Mouse (Mus musculus) limb, embryonic 10.5 days (tissue): ENCODE data around the gene Mecr. TPM values are rescaled to one million over a fixed set of nuclear protein-coding genes. Genes with fewer than 3 reads are reported as not detected.
A peak's percentile ranks its signal among the peaks of the same experiment; 100 is the strongest.

Experiments
- DNase-seq: peaks from one replicate; pipeline ENCODE4 v3.0.0-alpha.2; 2017; ENCODE audit warnings: low spot score
- H3K27ac ChIP-seq: fragments of 300-500 bp; sonication (generic); 2 replicates; pipeline ENCODE4 v1.5.1; 2016; ENCODE audit warnings: mild to moderate bottlenecking
- H3K27me3 ChIP-seq: fragments of 300-500 bp; sonication (generic); 2 replicates; pipeline ENCODE4 v1.6.1; 2016; ENCODE audit warnings: low read depth, mild to moderate bottlenecking; ENCODE audit not compliant: poor library complexity, severe bottlenecking
- H3K36me3 ChIP-seq: fragments of 300-500 bp; sonication (generic); 2 replicates; pipeline ENCODE4 v1.6.1; 2016; ENCODE audit warnings: mild to moderate bottlenecking, moderate library complexity
- H3K4me1 ChIP-seq: fragments of 300-500 bp; sonication (generic); 2 replicates; pipeline ENCODE4 v1.6.1; 2016
- H3K4me3 ChIP-seq: fragments of 300-500 bp; sonication (generic); 2 replicates; pipeline ENCODE4 v1.5.1; 2016; ENCODE audit warnings: mild to moderate bottlenecking, moderate library complexity
- H3K9me3 ChIP-seq: fragments of 300-500 bp; sonication (generic); replicated peaks from 2 replicates; pipeline ENCODE4 v1.6.1; 2016; ENCODE audit warnings: mild to moderate bottlenecking
- WGBS: fragments of 180-500 bp; shearing (Covaris S2); methylation state at CpG from one replicate; pipeline ENCODE4 v1.1.7; 2016; 5-methylcytosine and 5-hydroxymethylcytosine counted together
- polyA plus RNA-seq: library from polyadenylated mRNA; unstranded; fragments of >200 nt; fragmentation: Nextera tagmentation; extraction: Ambion mirVana; gene quantifications from 2 replicates; pipeline ENCODE4 v1.2.1, GENCODE M21; 2016

Gene Mecr
- polyA plus RNA-seq, 1 experiment from 2014 or later = 52.6 TPM

DNA sequence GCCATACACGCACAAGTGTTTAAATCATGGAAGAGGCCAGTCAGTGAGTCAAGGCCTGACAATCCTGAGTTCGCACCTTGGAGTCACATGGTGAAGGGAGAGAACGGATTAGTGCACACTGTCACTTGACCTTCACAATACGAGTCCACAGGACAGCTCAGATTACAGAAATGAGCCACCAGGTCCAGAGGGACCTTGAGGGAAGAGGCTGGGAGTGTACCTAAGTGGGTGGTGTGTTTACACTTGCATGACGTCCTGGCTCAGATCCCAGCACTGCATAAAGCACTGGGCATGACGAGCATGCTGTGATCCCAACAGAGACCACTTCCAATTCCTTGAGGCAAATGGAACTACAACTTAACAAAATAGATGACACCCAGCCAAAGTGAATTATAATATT is 63.2 kb downstream of the Mecr start:
- Histone ChIP-seq H3K27me3 (0 out of 2 replicates have a peak, but pooled peaks cover 3% of the 10 kb centered on the region), H3K27ac (no peak overlapping the region), H3K9me3 (no peaks in the 10 kb centered on the region), H3K4me3 (no peak overlapping the region), H3K4me1 (peaks cover 25% of the 10 kb centered on the region), H3K36me3 (peaks cover 55% of the 10 kb centered on the region)
- DNase-seq = no peak
- whole genome bisulfite sequencing = 80% methylated on average over 6 of the region's 6 CpGs

DNA sequence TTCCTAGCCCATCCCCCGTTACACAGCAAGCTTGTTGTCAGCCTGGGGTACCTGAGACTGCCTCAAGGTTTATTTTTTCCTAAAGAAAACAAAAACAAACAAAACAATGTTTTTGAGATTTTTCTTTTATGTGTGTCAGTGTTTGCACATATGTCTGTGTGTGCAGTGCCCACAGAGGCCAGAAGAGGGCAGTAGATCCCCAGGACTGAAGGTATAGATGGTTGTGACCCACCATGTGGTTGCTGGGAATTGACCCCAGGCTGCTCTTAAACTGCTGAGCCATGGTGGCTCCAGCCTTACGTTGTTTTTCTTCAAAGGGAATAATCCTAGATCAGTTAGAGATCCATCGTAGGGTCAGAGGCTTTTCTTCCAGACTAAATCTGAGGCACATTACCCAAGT is 64.6 kb downstream of the Mecr start:
- Histone ChIP-seq H3K27ac (no peak overlapping the region), H3K9me3 (no peaks in the 10 kb centered on the region), H3K36me3 (peaks cover 41% of the 10 kb centered on the region), H3K4me3 (no peak overlapping the region), H3K4me1 (peaks cover 35% of the 10 kb centered on the region), H3K27me3 (peaks cover 18% of the 10 kb centered on the region)
- WGBS = 92% methylated on average over 3 of the region's 3 CpGs
- DNase-seq = no peak

DNA sequence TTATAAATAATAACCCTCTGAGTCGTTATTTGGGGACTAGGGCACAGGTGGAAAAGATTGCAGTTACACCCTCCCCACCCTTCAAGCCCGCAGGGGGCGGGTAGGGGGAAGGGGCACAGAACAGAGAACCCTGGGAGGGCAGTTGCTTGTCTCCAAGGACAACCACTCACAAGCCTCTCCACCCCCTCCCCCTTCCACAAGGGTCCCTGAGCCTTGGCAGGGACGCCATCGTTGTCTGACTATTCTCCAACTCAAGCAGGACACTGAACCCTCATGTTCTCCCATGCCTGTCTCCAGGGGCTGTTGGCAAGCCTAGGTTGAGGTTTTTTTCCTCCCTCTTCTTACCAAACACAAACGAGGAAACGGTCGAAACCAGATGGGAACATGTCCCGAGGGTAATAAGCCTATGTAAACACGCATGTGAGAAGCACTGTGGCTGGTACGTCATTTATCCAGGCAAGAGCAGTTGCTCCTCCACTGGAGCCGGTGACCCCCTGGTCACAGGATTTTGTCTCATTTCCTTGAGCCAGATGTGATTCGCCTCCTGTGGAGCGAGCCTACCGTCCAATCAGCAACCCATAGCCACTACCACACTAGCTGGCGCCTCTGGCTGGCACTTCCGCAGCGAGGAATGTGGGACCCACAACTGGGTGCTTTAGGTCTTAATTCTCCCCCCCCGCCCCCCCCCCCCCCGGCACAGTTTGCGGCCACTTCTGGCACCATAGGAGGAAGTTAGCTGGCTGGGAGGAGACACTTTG is 67.1 kb downstream of the Mecr start:
- Histone ChIP-seq H3K4me3 (peak overlapping the region; percentile 31), H3K36me3 (peaks cover 17% of the 10 kb centered on the region), H3K27ac (peak overlapping the region; percentile 50), H3K27me3 (peaks cover 34% of the 10 kb centered on the region), H3K9me3 (no peaks in the 10 kb centered on the region), H3K4me1 (peaks cover 60% of the 10 kb centered on the region)
- WGBS = 15% methylated on average over 18 of the region's 21 CpGs
- peak; percentile 59 for DNase-seq

GRCm38 (mm10) chr4:131911521-131911920 is 68.3 kb downstream of the Mecr start:
- WGBS = 34% methylated on average over 5 of the region's 5 CpGs
- Histone ChIP-seq H3K36me3 (0 out of 2 replicates have a peak, but pooled peaks cover 6% of the 10 kb centered on the region), H3K9me3 (no peaks in the 10 kb centered on the region), H3K4me3 (no peak overlapping the region), H3K4me1 (peaks cover 71% of the 10 kb centered on the region), H3K27ac (no peak overlapping the region), H3K27me3 (peaks cover 44% of the 10 kb centered on the region)
- no peak for DNase-seq

GRCm38 (mm10) chr4:131913526-131913925 is 70.3 kb downstream of the Mecr start:
- DNase-seq = no peak
- H3K27me3 ChIP-seq = peaks cover 57% of the 10 kb centered on the region
- no peaks in the 10 kb centered on the region for H3K9me3 ChIP-seq
- no peaks in the 10 kb centered on the region for H3K36me3 ChIP-seq
- no peak overlapping the region for H3K4me3 ChIP-seq
- 46% methylated on average over 10 of the region's 10 CpGs for WGBS
- 0 out of 2 replicates have a peak overlapping the region, but pooled peaks have one; percentile 25 for H3K27ac ChIP-seq
- H3K4me1 ChIP-seq = peaks cover 88% of the 10 kb centered on the region

DNA sequence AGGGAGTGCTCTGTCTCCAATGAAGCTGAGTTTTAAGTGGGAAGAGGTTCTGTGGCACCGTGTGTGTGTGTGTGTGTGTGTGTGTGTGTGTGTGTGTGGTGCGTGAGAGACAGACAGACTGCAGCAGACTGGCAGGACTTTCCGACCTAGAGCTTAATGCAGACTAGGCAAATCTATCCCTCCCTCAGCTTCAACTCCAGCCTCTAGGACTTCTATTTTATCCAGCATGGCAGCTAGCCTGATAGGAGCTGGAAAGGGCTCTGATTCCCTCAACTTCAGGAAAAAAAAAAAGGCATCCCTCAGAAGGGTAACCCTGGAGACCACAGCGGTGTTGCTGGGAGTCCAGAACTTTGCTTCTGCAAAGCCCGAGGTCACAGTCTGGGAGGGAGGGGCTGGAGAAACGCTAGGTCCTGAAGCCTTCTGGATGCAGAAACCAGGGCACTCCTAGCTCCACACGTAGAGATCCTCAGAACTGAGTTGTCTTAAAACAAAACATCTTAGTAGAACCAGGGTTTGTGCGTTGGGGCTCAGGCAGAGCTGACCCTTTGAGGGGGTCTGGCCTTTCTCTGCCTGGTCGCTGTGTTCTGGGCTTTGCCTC is 70.9 kb downstream of the Mecr start:
- Histone ChIP-seq H3K36me3 (no peaks in the 10 kb centered on the region), H3K27me3 (peaks cover 57% of the 10 kb centered on the region), H3K4me3 (no peak overlapping the region), H3K4me1 (peaks cover 90% of the 10 kb centered on the region), H3K9me3 (no peaks in the 10 kb centered on the region), H3K27ac (no peak overlapping the region; the same call in 1 of the 2 replicates)
- no peak for DNase-seq
- WGBS = 4% methylated on average over 9 of the region's 9 CpGs

- Histone ChIP-seq H3K4me3 (peak overlapping the region; percentile 39), H3K4me1 (peaks cover 92% of the 10 kb centered on the region), H3K27me3 (peaks cover 57% of the 10 kb centered on the region), H3K36me3 (no peaks in the 10 kb centered on the region), H3K9me3 (no peaks in the 10 kb centered on the region), H3K27ac (peak overlapping the region; percentile 77)
- WGBS = 1% methylated on average over 31 of the region's 31 CpGs
- peak; percentile 79 for DNase-seq
These were observed 71.7 kb downstream of the Mecr start for GRCm38 (mm10) chr4:131914891-131915469.

DNA sequence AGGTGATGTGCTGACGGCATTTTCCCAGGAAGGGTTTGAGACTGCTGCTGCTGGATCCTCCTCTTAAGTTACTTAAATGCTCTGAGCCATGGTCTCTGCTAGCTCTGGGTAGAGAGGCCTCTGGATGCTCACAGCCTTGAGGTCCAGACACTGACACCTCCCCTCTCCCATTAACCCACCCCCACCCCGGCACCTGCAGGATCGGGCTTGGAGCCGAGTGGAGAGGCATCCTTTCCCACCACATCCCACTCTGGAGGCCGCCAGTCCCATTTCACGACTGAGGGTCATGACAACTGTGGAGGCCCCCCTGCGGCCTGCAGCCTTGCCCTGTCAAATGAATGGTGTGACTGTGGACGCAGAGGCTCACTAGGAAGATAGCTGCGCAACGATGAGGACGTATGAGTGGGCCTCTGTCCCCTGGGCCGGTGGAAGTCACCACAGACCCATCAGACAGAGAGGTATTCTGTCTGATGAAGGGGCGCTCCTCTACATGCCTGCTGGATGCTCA is 72.6 kb downstream of the Mecr start:
- H3K4me3 ChIP-seq = peak overlapping the region; percentile 39
- peak overlapping the region; percentile 77 for H3K27ac ChIP-seq
- 13% methylated on average over 13 of the region's 13 CpGs for WGBS
- H3K36me3 ChIP-seq = no peaks in the 10 kb centered on the region
- H3K4me1 ChIP-seq = peaks cover 92% of the 10 kb centered on the region
- peaks cover 63% of the 10 kb centered on the region for H3K27me3 ChIP-seq
- DNase-seq = no peak
- H3K9me3 ChIP-seq = no peaks in the 10 kb centered on the region

DNA sequence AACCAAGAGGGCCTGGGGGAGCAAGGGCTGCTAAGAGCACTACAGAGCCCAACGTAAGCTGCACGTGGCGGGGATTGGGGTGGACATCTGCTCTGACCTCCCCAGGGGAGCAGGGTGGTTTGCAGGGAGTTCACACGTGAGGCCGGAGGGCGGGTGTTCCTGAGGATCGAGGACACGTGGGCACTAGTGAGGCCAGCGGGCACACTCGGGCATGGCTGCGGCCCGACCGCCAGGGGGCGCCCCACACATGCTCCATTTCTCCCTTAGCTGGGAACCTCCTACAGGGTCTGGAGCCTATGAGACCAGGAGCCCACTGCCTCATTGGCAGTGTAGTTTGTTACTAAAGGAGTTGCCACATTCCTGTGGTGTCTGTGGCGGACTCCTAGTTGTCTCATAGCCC is 73.2 kb downstream of the Mecr start:
- peaks cover 66% of the 10 kb centered on the region for H3K27me3 ChIP-seq
- WGBS = 6% methylated on average over 15 of the region's 15 CpGs
- no peak overlapping the region for H3K4me3 ChIP-seq

DNA sequence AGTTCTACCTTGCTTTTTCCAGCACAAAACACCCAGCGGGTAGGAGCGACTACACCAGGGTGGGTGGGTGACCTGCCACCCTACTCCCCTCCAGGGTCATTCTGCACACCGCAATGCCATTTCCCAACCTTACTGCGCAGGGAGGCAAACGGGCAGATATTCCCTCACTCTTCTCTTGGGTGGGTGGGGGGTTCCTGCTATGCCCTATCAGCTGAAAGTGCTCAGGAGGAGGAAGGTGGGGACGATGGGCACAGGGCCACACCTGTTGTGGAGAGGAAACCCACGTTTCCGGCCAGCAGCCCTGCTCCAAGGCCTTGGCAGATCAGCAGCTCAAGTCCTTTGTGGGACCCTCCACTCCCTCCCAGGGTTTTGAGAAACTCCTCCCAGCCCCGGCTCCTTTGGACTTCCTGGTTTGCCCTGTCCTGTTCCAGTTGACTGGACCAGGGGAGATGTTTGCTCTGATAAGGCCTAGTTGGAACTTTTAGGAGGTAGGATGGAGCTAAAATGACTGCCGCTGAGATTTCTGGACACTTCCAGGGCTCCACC is 73.8 kb downstream of the Mecr start:
- Histone ChIP-seq H3K9me3 (no peaks in the 10 kb centered on the region), H3K4me1 (peaks cover 95% of the 10 kb centered on the region), H3K27me3 (peaks cover 66% of the 10 kb centered on the region), H3K36me3 (no peaks in the 10 kb centered on the region), H3K4me3 (no peak overlapping the region), H3K27ac (0 out of 2 replicates have a peak overlapping the region, but pooled peaks have one; percentile 3)
- WGBS = 80% methylated on average over 10 of the region's 10 CpGs
- no peak for DNase-seq

More for the DNA sequence above, 73.2 kb downstream of the Mecr start:
- Histone ChIP-seq H3K4me1 (peaks cover 92% of the 10 kb centered on the region), H3K9me3 (no peaks in the 10 kb centered on the region), H3K36me3 (no peaks in the 10 kb centered on the region), H3K27ac (peak overlapping the region; percentile 77)
- DNase-seq = peak; percentile 91
